Mouse (Mus musculus) kidney, embryonic 14.5 days (tissue): ENCODE results near the gene Rab4b. TPM values are rescaled to one million over a fixed set of nuclear protein-coding genes. Genes with fewer than 3 reads are reported as not detected.

ENCODE experiments used
- ATAC-seq: fragments of 200-750 bp; cut with Nextera tagmentation; 2 replicates; pipeline ENCODE4 v1.8.0; 2017; ENCODE audit warnings: moderate number of reproducible peaks, mild to moderate bottlenecking, moderate TSS enrichment, moderate library complexity; ENCODE audit not compliant: low FRiP score, low TSS enrichment
- H3K27ac ChIP-seq: fragments of 300-500 bp; sonication (generic); 2 replicates; pipeline ENCODE4 v1.5.1; 2014; ENCODE audit warnings: low read depth, mild to moderate bottlenecking, low read length, moderate library complexity, mixed read lengths
- H3K27me3 ChIP-seq: fragments of 300-500 bp; sonication (generic); 2 replicates; pipeline ENCODE4 v1.6.1; 2014; ENCODE audit warnings: mild to moderate bottlenecking, low read length; ENCODE audit not compliant: control insufficient read depth, insufficient read depth
- H3K36me3 ChIP-seq: fragments of 300-500 bp; sonication (generic); 2 replicates; pipeline ENCODE4 v1.6.1; 2014; ENCODE audit warnings: low read length, mixed read lengths; ENCODE audit not compliant: control insufficient read depth, insufficient read depth
- H3K4me1 ChIP-seq: fragments of 300-500 bp; sonication (generic); 2 replicates; pipeline ENCODE4 v1.6.1; 2014; ENCODE audit warnings: low read length, mixed read lengths; ENCODE audit not compliant: control insufficient read depth, insufficient read depth
- H3K4me2 ChIP-seq: fragments of 300-500 bp; sonication (generic); replicated peaks from 2 replicates; pipeline ENCODE4 v1.6.1; 2014; ENCODE audit warnings: low read depth, mild to moderate bottlenecking, low read length
- H3K4me3 ChIP-seq: fragments of 300-500 bp; sonication (generic); 2 replicates; pipeline ENCODE4 v1.5.1; 2014; ENCODE audit warnings: mild to moderate bottlenecking, low read length
- H3K9ac ChIP-seq: fragments of 300-500 bp; sonication (generic); 2 replicates; pipeline ENCODE4 v1.6.1; 2014; ENCODE audit warnings: low read depth, mild to moderate bottlenecking, low read length, moderate library complexity
- H3K9me3 ChIP-seq: fragments of 300-500 bp; sonication (generic); 2 replicates; pipeline ENCODE4 v1.6.1; 2016; ENCODE audit warnings: low read length; ENCODE audit not compliant: control insufficient read depth
- WGBS: fragments of 180-500 bp; shearing (Covaris S2); extraction: QIAGEN DNeasy Blood & Tissue Kit; methylation state at CpG from one replicate; pipeline ENCODE4 v1.1.7; 2014; 5-methylcytosine and 5-hydroxymethylcytosine counted together
- polyA plus RNA-seq: library from polyadenylated mRNA; unstranded; fragments of >200 nt; fragmentation: Nextera tagmentation; extraction: Ambion mirVana; gene quantifications from 2 replicates; pipeline ENCODE4 v1.2.1, GENCODE M21; 2014

Rab4b gene
- polyA plus RNA-seq, 1 experiment from 2014 or later = 51.5 TPM

- ATAC-seq = no peak
- H3K9me3 ChIP-seq = peaks cover 2% of the 10 kb centered on the region; the same call in 1 of the 2 replicates
- no peak overlapping the region for H3K4me3 ChIP-seq
- H3K9ac ChIP-seq = no peak overlapping the region
- H3K4me1 ChIP-seq = no peaks in the 10 kb centered on the region
- H3K36me3 ChIP-seq = no peaks in the 10 kb centered on the region
- H3K27me3 ChIP-seq = no peaks in the 10 kb centered on the region
- H3K4me2 ChIP-seq = no peak overlapping the region
- 60% methylated on average over 2 of the region's 2 CpGs for WGBS
- H3K27ac ChIP-seq = no peak overlapping the region
These were observed 47.3 kb downstream of the Rab4b start for GRCm38 (mm10) chr7:27131387-27131786.

- Histone ChIP-seq H3K27me3 (no peaks in the 10 kb centered on the region), H3K9ac (no peak overlapping the region), H3K4me2 (no peak overlapping the region), H3K9me3 (peaks cover 2% of the 10 kb centered on the region; the same call in 1 of the 2 replicates), H3K27ac (no peak overlapping the region), H3K4me3 (no peak overlapping the region), H3K4me1 (no peaks in the 10 kb centered on the region), H3K36me3 (no peaks in the 10 kb centered on the region)
- 88% methylated on average over 22 of the region's 22 CpGs for WGBS
- ATAC-seq = no peak
These were observed 48.0 kb downstream of the Rab4b start for GRCm38 (mm10) chr7:27130521-27131370.

- H3K27me3 ChIP-seq = no peaks in the 10 kb centered on the region
- H3K4me3 ChIP-seq = no peak overlapping the region
- H3K9ac ChIP-seq = no peak overlapping the region
- H3K4me1 ChIP-seq = no peaks in the 10 kb centered on the region
- H3K27ac ChIP-seq = no peak overlapping the region
- H3K9me3 ChIP-seq = peaks cover 2% of the 10 kb centered on the region; the same call in 1 of the 2 replicates
- H3K4me2 ChIP-seq = no peak overlapping the region
- 88% methylated on average over 12 of the region's 12 CpGs for WGBS
- ATAC-seq = no peak
- no peaks in the 10 kb centered on the region for H3K36me3 ChIP-seq
These were observed 48.9 kb downstream of the Rab4b start for GRCm38 (mm10) chr7:27129811-27130210.

GRCm38 (mm10) chr7:27128946-27129345, 49.8 kb downstream of the Rab4b start:
- WGBS = 90% methylated on average over 13 of the region's 13 CpGs
- H3K36me3 ChIP-seq = no peaks in the 10 kb centered on the region
- H3K4me2 ChIP-seq = no peak overlapping the region
- no peak for ATAC-seq
- H3K27me3 ChIP-seq = no peaks in the 10 kb centered on the region
- no peak overlapping the region for H3K4me3 ChIP-seq
- no peaks in the 10 kb centered on the region for H3K4me1 ChIP-seq
- H3K27ac ChIP-seq = no peak overlapping the region
- no peak overlapping the region for H3K9ac ChIP-seq
- H3K9me3 ChIP-seq = peaks cover 2% of the 10 kb centered on the region; the same call in 1 of the 2 replicates

GRCm38 (mm10) chr7:27128162-27128561, 50.5 kb downstream of the Rab4b start:
- ATAC-seq = peak; percentile 68; the same call in 1 of the 2 replicates
- 51% methylated on average over 3 of the region's 3 CpGs for WGBS

GRCm38 (mm10) chr7:27124969-27125368, 53.7 kb downstream of the Rab4b start:
- Histone ChIP-seq H3K4me2 (no peak overlapping the region), H3K36me3 (no peaks in the 10 kb centered on the region), H3K27me3 (no peaks in the 10 kb centered on the region), H3K4me3 (no peak overlapping the region), H3K27ac (no peak overlapping the region), H3K9me3 (no peaks in the 10 kb centered on the region), H3K4me1 (no peaks in the 10 kb centered on the region), H3K9ac (no peak overlapping the region)
- 88% methylated on average over 4 of the region's 4 CpGs for WGBS
- ATAC-seq = no peak

More at GRCm38 (mm10) chr7:27128162-27128561, 50.5 kb downstream of the Rab4b start:
- Histone ChIP-seq H3K9me3 (peaks cover 2% of the 10 kb centered on the region; the same call in 1 of the 2 replicates), H3K27me3 (no peaks in the 10 kb centered on the region), H3K4me3 (no peak overlapping the region), H3K9ac (no peak overlapping the region), H3K36me3 (no peaks in the 10 kb centered on the region), H3K4me2 (no peak overlapping the region), H3K27ac (no peak overlapping the region), H3K4me1 (no peaks in the 10 kb centered on the region)

GRCm38 (mm10) chr7:27124305-27124832, 54.3 kb downstream of the Rab4b start:
- no peaks in the 10 kb centered on the region for H3K27me3 ChIP-seq
- no peaks in the 10 kb centered on the region for H3K4me1 ChIP-seq
- H3K4me3 ChIP-seq = no peak overlapping the region
- H3K4me2 ChIP-seq = no peak overlapping the region
- no peaks in the 10 kb centered on the region for H3K9me3 ChIP-seq
- ATAC-seq = no peak
- WGBS = 73% methylated on average over 5 of the region's 5 CpGs
- no peak overlapping the region for H3K27ac ChIP-seq
- no peak overlapping the region for H3K9ac ChIP-seq
- H3K36me3 ChIP-seq = no peaks in the 10 kb centered on the region

- no peak within 1 kb of the TSS for H3K4me2 ChIP-seq
- no peaks in the 10 kb centered on the region for H3K4me1 ChIP-seq
- H3K9ac ChIP-seq = no peak within 1 kb of the TSS
- no peaks in the 10 kb centered on the region for H3K9me3 ChIP-seq
- H3K27ac ChIP-seq = no peak within 1 kb of the TSS
- no peak for ATAC-seq
- no peaks in the 10 kb centered on the region for H3K36me3 ChIP-seq
- H3K27me3 ChIP-seq = no peaks in the 10 kb centered on the region
- no peak within 1 kb of the TSS for H3K4me3 ChIP-seq
These were observed 59.0 kb downstream of the Rab4b start, which contains the start of gene Cyp2f2 for GRCm38 (mm10) chr7:27119676-27120075. Cyp2f2 (plus strand) TSS chr7:27119909.
